Mouse (Mus musculus) thymus, adult 2 months (tissue): ENCODE data around the gene Ccdc162. TPM values are rescaled to one million over a fixed set of nuclear protein-coding genes. Genes with fewer than 3 reads are reported as not detected.

Source experiments
- DNase-seq: peaks from one replicate; pipeline ENCODE4 v3.0.0; 2021
- H3K27ac ChIP-seq: fragments of 200-500 bp; 2 replicates; pipeline ENCODE4 v1.5.1; 2012; ENCODE audit warnings: low read length, control low read depth; ENCODE audit not compliant: control insufficient read depth, insufficient read depth
- H3K27me3 ChIP-seq: fragments of 200-500 bp; 2 replicates; pipeline ENCODE4 v1.6.1; 2012; ENCODE audit warnings: mild to moderate bottlenecking, low read length, moderate library complexity, mixed read lengths; ENCODE audit not compliant: control insufficient read depth, insufficient read depth
- H3K36me3 ChIP-seq: fragments of 200-500 bp; 2 replicates; pipeline ENCODE4 v1.6.1; 2012; ENCODE audit warnings: mild to moderate bottlenecking, low read length, moderate library complexity; ENCODE audit not compliant: control insufficient read depth, insufficient read depth
- H3K4me1 ChIP-seq: fragments of 200-500 bp; replicated peaks from 2 replicates; pipeline ENCODE4 v1.6.1; 2012; ENCODE audit warnings: low read length; ENCODE audit not compliant: control insufficient read depth, insufficient read depth
- H3K4me3 ChIP-seq: fragments of 200-500 bp; 2 replicates; pipeline ENCODE4 v1.5.1; 2012; ENCODE audit warnings: mild to moderate bottlenecking, low read length, control low read depth, moderate library complexity; ENCODE audit not compliant: control insufficient read depth, insufficient read depth
- CTCF ChIP-seq: fragments of 200-500 bp; IDR thresholded peaks from 2 replicates; pipeline ENCODE4 v1.5.1; 2012; ENCODE audit warnings: mild to moderate bottlenecking, control low read depth, low read length, moderate library complexity, borderline replicate concordance; ENCODE audit not compliant: control insufficient read depth, poor library complexity, insufficient read depth; ENCODE audit errors: extremely low read depth
- POLR2A ChIP-seq: fragments of 200-500 bp; IDR thresholded peaks from 2 replicates; pipeline ENCODE4 v1.6.1; 2012; ENCODE audit warnings: mild to moderate bottlenecking, low read length, control low read depth, moderate library complexity; ENCODE audit not compliant: control insufficient read depth, poor library complexity, insufficient read depth; ENCODE audit errors: extremely low read depth
- WGBS: fragments of 180-500 bp; shearing (Covaris S2); methylation state at CpG from one replicate; pipeline ENCODE4 v1.1.7; 2018; 5-methylcytosine and 5-hydroxymethylcytosine counted together
- polyA plus RNA-seq: library from polyadenylated mRNA; depleted of rRNA; stranded (reverse); fragments of >200 nt; gene quantifications from 2 replicates; pipeline ENCODE4 v1.2.3, GENCODE M21; 2012

The Ccdc162 gene
- polyA plus RNA-seq, 1 experiment: 5.1 TPM

GRCm38 (mm10) chr10:41578541-41578940 lies 137.9 kb downstream of the Ccdc162 start:
- no peak for DNase-seq
- Histone ChIP-seq H3K36me3 (no peaks in the 10 kb centered on the region), H3K27me3 (no peaks in the 10 kb centered on the region), H3K4me1 (peaks cover 52% of the 10 kb centered on the region), H3K27ac (no peak overlapping the region), H3K4me3 (no peak overlapping the region)
- 90% methylated on average over 1 of the region's 1 CpGs for WGBS
- TF ChIP-seq POLR2A (no peak), CTCF (no peak)

DNA sequence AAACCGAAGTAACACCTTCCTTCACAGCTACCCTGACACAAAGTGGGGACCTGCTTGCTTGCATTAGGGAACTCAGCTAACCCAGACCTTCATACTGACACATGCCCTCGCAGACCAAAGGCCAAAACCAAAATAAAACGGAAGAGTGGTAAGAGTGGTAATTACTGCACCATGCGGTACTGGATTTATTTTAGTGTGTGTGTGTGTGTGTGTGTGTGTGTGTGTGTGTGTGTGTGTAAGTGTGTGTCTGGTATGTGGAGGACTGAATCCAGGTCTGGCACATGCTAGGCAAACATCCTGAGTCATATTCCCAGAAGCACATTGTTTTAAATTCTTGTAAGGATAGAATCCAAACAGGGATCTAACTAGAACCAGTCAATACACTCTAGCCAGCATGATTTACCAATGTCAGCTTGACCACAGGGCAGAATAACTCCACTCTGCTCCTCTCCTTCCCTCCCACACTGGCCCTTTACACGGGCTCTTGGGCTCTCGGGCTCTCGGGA lies 140.1 kb downstream of the Ccdc162 start:
- Histone ChIP-seq H3K27me3 (no peaks in the 10 kb centered on the region), H3K36me3 (no peaks in the 10 kb centered on the region), H3K4me1 (peaks cover 59% of the 10 kb centered on the region), H3K27ac (peak overlapping the region; percentile 89), H3K4me3 (no peak overlapping the region)
- no peak for TF ChIP-seq CTCF
- TF ChIP-seq POLR2A: no peak
- no peak for DNase-seq
- WGBS: 23% methylated on average over 7 of the region's 7 CpGs

- peak; percentile 46 for DNase-seq
- H3K4me1 ChIP-seq: peaks cover 54% of the 10 kb centered on the region
- TF ChIP-seq CTCF (no peak), POLR2A (no peak)
- H3K27ac ChIP-seq: peak overlapping the region; percentile 89
- H3K36me3 ChIP-seq: no peaks in the 10 kb centered on the region
- H3K4me3 ChIP-seq: no peak overlapping the region
- WGBS: 17% methylated on average over 8 of the region's 8 CpGs
- H3K27me3 ChIP-seq: no peaks in the 10 kb centered on the region
These were observed 140.7 kb downstream of the Ccdc162 start for GRCm38 (mm10) chr10:41575451-41576327.

GRCm38 (mm10) chr10:41573190-41573589 lies 143.2 kb downstream of the Ccdc162 start:
- Histone ChIP-seq H3K4me1 (peaks cover 48% of the 10 kb centered on the region), H3K36me3 (no peaks in the 10 kb centered on the region), H3K4me3 (no peak overlapping the region), H3K27me3 (no peaks in the 10 kb centered on the region), H3K27ac (no peak overlapping the region)
- no peak for DNase-seq
- TF ChIP-seq CTCF: no peak
- TF ChIP-seq POLR2A: no peak
- 13% methylated on average over 6 of the region's 6 CpGs for WGBS

- no peaks in the 10 kb centered on the region for H3K36me3 ChIP-seq
- DNase-seq: no peak
- H3K4me3 ChIP-seq: no peak overlapping the region
- H3K27ac ChIP-seq: no peak overlapping the region
- no peak for TF ChIP-seq POLR2A
- no peak for TF ChIP-seq CTCF
- 46% methylated on average over 4 of the region's 4 CpGs for WGBS
- H3K4me1 ChIP-seq: peaks cover 46% of the 10 kb centered on the region
- no peaks in the 10 kb centered on the region for H3K27me3 ChIP-seq
These were observed 144.2 kb downstream of the Ccdc162 start for GRCm38 (mm10) chr10:41572274-41572673.

- Histone ChIP-seq H3K27ac (no peak overlapping the region), H3K4me1 (peaks cover 38% of the 10 kb centered on the region), H3K4me3 (no peak overlapping the region), H3K36me3 (no peaks in the 10 kb centered on the region), H3K27me3 (no peaks in the 10 kb centered on the region)
- TF ChIP-seq CTCF: no peak
- TF ChIP-seq POLR2A: no peak
- DNase-seq: no peak
- 53% methylated on average over 4 of the region's 4 CpGs for WGBS
These were observed 145.4 kb downstream of the Ccdc162 start for GRCm38 (mm10) chr10:41571065-41571464.

DNA sequence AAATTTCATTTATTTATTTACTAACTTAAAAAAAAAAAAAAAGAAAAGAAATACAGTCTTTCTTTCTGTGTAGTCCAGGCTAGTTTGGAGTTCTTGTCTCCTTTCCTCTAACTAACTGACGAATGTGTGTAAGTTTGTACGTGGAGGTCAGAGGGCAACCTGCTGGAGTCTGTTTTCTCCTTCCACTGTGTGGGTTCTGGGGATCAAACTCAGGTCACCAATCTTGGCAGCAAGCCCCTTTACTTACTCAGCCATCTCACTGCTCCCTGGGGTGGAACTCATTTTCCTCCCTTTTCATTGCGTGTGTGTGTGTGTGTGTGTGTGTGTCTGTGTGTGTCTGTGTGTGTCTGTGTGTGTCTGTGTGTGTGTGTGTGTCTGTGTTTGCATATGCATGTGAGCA lies 148.1 kb downstream of the Ccdc162 start:
- no peak for TF ChIP-seq POLR2A
- no peak for TF ChIP-seq CTCF
- no peak overlapping the region for H3K4me3 ChIP-seq
- no peak for DNase-seq

More for the DNA sequence above, 148.1 kb downstream of the Ccdc162 start:
- H3K27me3 ChIP-seq: no peaks in the 10 kb centered on the region
- H3K4me1 ChIP-seq: peaks cover 16% of the 10 kb centered on the region
- WGBS: 88% methylated on average over 3 of the region's 3 CpGs
- H3K27ac ChIP-seq: no peak overlapping the region
- H3K36me3 ChIP-seq: no peaks in the 10 kb centered on the region
